Mouse (Mus musculus): ENCODE measurements at regions not wholly inside any gene's neighbourhood (a gene's known extent, or its start where the extent isn't known, plus 50 kb on each side); places are given as distances from the start of the nearest gene placed in this dataset.

- no peak for TF ChIP-seq CTCF (IDR thresholded peaks at IDR 0.05)
- TF ChIP-seq POLR2A (IDR thresholded peaks at IDR 0.05; ENCODE audit: insufficient read depth, low read depth, low read length), result no peak
- no peak for TF ChIP-seq EP300 (IDR thresholded peaks at IDR 0.05; ENCODE audit: insufficient read depth, low read depth, low read length)
Observed at GRCm38 (mm10) chr3:120430285-120430684, 646.0 kb upstream of the Ptbp2 start.
